In the genomic region with DNA sequence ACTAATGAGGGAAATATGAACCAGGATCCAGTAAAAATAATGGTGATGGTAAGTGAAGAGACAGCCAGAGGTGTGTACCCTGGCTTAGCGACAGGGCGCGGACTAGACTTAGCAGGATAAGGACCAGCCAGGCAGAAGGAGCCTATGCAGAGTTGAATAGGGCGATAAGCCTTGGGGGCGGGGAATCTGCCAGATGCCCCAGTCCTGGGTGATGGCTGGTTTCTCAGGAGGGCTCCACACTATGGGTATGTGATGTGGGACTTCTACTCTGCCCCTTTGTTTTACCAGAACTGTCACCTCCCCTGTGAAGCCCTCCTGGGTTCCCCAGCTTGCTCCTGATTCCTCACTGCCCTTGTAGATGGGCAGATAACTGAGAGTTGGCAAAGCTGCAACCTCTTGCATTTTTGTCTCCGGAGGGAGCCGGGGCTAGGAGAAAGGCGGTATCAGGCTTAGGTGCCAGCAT, we compare ENCODE assay signal across 9 mouse cellular contexts. TPM values are rescaled to one million over a fixed set of nuclear protein-coding genes. Genes with fewer than 3 reads are reported as not detected.
DNase-seq lines count a peak whose midpoint lies in the region; ATAC-seq and TF ChIP-seq lines count a peak whose summit lies in the region.
"Had no signal": no experiment of that assay in that cellular context is flagged by ENCODE, and none has a peak within 500 bp of the region (broad histone marks: within the 10 kb centered on the region; RNA-seq: fewer than 3 reads in every experiment).

No protein-coding gene starts in this region.

- TF ChIP-seq POLR2A in bone marrow macrophage, adult 2 months (IDR thresholded peaks at IDR 0.05; ENCODE audit: borderline replicate concordance, low read depth, low read length): no peak
- no peak for TF ChIP-seq POLR2A in kidney, adult 2 months (IDR thresholded peaks at IDR 0.05; ENCODE audit: low read depth, low read length)

- no peak overlapping the region for H3K9ac ChIP-seq in heart, embryonic 15.5 days
- H3K9ac ChIP-seq in limb, embryonic 12.5 days (replicated peaks): no peak overlapping the region
- no peak overlapping the region for H3K9ac ChIP-seq in midbrain, postnatal 0 days (replicated peaks; ENCODE audit: low read length, poor library complexity, severe bottlenecking)

- 24% methylated on average over 8 of the region's 8 CpGs for WGBS in heart, embryonic 15.5 days
- WGBS in limb, embryonic 12.5 days: 31% methylated on average over 8 of the region's 8 CpGs
- 34% methylated on average over 8 of the region's 8 CpGs for WGBS in midbrain, postnatal 0 days
- WGBS in kidney, adult 2 months: 64% methylated on average over 8 of the region's 8 CpGs

- no peaks in the 10 kb centered on the region for H3K9me3 ChIP-seq in heart, embryonic 15.5 days (replicated peaks)
- H3K9me3 ChIP-seq in limb, embryonic 12.5 days: no peaks in the 10 kb centered on the region
- H3K9me3 ChIP-seq in midbrain, postnatal 0 days (ENCODE audit: low read length): no peaks in the 10 kb centered on the region

- intact Hi-C loops in gastrocnemius, adult 2 months (cut with DNase I): no loop called here

- no peak for DNase-seq in heart, adult 8-10 months (ENCODE audit: low spot score)
- no peak for DNase-seq in midbrain, postnatal 0 days (ENCODE audit: low spot score)
- no peak for DNase-seq in thymus, postnatal 25 days
- DNase-seq in gastrocnemius, adult 2 months: no peak
- no peak for DNase-seq in kidney, adult 2 months
- DNase-seq: kidney, adult 8-10 months had no signal

- no peaks in the 10 kb centered on the region for H3K36me3 ChIP-seq in heart, embryonic 15.5 days
- H3K36me3 ChIP-seq in limb, embryonic 12.5 days: no peaks in the 10 kb centered on the region
- peaks cover 4% of the 10 kb centered on the region; the same call in 1 of the 2 replicates for H3K36me3 ChIP-seq in midbrain, postnatal 0 days (ENCODE audit: insufficient read depth, low read length)
- H3K36me3 ChIP-seq in kidney, adult 2 months (ENCODE audit: control insufficient read depth, insufficient read depth, low read length): no peaks in the 10 kb centered on the region

- peaks cover 11% of the 10 kb centered on the region; the same call in 1 of the 2 replicates for H3K27me3 ChIP-seq in heart, embryonic 15.5 days
- H3K27me3 ChIP-seq in limb, embryonic 12.5 days: peaks cover 61% of the 10 kb centered on the region
- no peaks in the 10 kb centered on the region for H3K27me3 ChIP-seq in midbrain, postnatal 0 days (ENCODE audit: insufficient read depth, low read length)
- no peaks in the 10 kb centered on the region for H3K27me3 ChIP-seq in kidney, adult 2 months (replicated peaks; ENCODE audit: control insufficient read depth, insufficient read depth, low read length)

- peak overlapping the region; percentile 45 for H3K4me2 ChIP-seq in heart, embryonic 15.5 days
- H3K4me2 ChIP-seq in limb, embryonic 12.5 days: 0 out of 2 replicates have a peak overlapping the region, but pooled peaks have one; percentile 33
- no peak overlapping the region for H3K4me2 ChIP-seq in midbrain, postnatal 0 days (ENCODE audit: low read depth, low read length, poor library complexity, severe bottlenecking)

- no peak for TF ChIP-seq CTCF in bone marrow macrophage, adult 2 months (IDR thresholded peaks at IDR 0.05; ENCODE audit: low read depth, low read length)
- no peak for TF ChIP-seq CTCF in midbrain, postnatal 0 days (IDR thresholded peaks at IDR 0.05)
- TF ChIP-seq CTCF in gastrocnemius, adult 2 months (IDR thresholded peaks at IDR 0.05): no peak
- no peak for TF ChIP-seq CTCF in kidney, adult 2 months (conservative IDR thresholded peaks at IDR 0.05; ENCODE audit: insufficient read depth, insufficient read length, low read depth, low read length)

- H3K27ac ChIP-seq in heart, embryonic 15.5 days: peak overlapping the region; percentile 38
- peak overlapping the region; percentile 97 for H3K27ac ChIP-seq in bone marrow macrophage, adult 2 months (ENCODE audit: insufficient read depth, low read depth, low read length)
- no peak overlapping the region for H3K27ac ChIP-seq in limb, embryonic 12.5 days
- H3K27ac ChIP-seq in midbrain, postnatal 0 days (ENCODE audit: low read depth, low read length): peak overlapping the region; percentile 38; the same call in 1 of the 2 replicates
- no peak overlapping the region; the same call in 1 of the 2 replicates for H3K27ac ChIP-seq in gastrocnemius, adult 2 months
- H3K27ac ChIP-seq in kidney, adult 2 months (ENCODE audit: insufficient read depth, low read depth, low read length): no peak overlapping the region

- H3K4me3 ChIP-seq in heart, embryonic 15.5 days: no peak overlapping the region
- H3K4me3 ChIP-seq in bone marrow macrophage, adult 2 months (ENCODE audit: insufficient read depth, low read length): peak overlapping the region; percentile 73
- H3K4me3 ChIP-seq in limb, embryonic 12.5 days (replicated peaks): no peak overlapping the region
- H3K4me3 ChIP-seq in midbrain, postnatal 0 days (ENCODE audit: low read depth, low read length): no peak overlapping the region
- no peak overlapping the region for H3K4me3 ChIP-seq in gastrocnemius, adult 2 months
- no peak overlapping the region for H3K4me3 ChIP-seq in kidney, adult 2 months (ENCODE audit: insufficient read depth, low read depth, low read length)

- ATAC-seq in heart, embryonic 15.5 days (replicated peaks; ENCODE audit: insufficient number of reproducible peaks, insufficient read depth, low FRiP score, low read depth): peak; percentile 7; the same call in 1 of the 2 replicates
- ATAC-seq in limb, embryonic 12.5 days (ENCODE audit: insufficient number of reproducible peaks, insufficient read depth, low FRiP score, low TSS enrichment, low read depth): no peak
- 0 out of 2 replicates have a peak, but pooled peaks have one; percentile 31 for ATAC-seq in midbrain, postnatal 0 days (ENCODE audit: low FRiP score)

- peaks cover 33% of the 10 kb centered on the region for H3K4me1 ChIP-seq in heart, embryonic 15.5 days (replicated peaks)
- peaks cover 55% of the 10 kb centered on the region for H3K4me1 ChIP-seq in bone marrow macrophage, adult 2 months (ENCODE audit: control insufficient read depth, insufficient read depth, low read length)
- H3K4me1 ChIP-seq in limb, embryonic 12.5 days (replicated peaks): peaks cover 17% of the 10 kb centered on the region
- H3K4me1 ChIP-seq in midbrain, postnatal 0 days (ENCODE audit: insufficient read depth, low read length): peaks cover 11% of the 10 kb centered on the region
- H3K4me1 ChIP-seq in kidney, adult 2 months (ENCODE audit: control insufficient read depth, insufficient read depth, low read length): peaks cover 5% of the 10 kb centered on the region; the same call in 1 of the 2 replicates

RNA-seq across cellular contexts. Expression of a gene that starts 6.4 kb away (rescaled TPM):
- polyA plus RNA-seq in heart, embryonic 15.5 days (2015; fragmentation: Nextera tagmentation; extraction: Ambion mirVana): 565 and 609 TPM in 2 replicates
- 100 to 1,000 TPM; 125 to 157 (median 135) TPM for total RNA-seq in heart, adult 8-10 months (2022)
- polyA plus RNA-seq in bone marrow macrophage, adult 2 months (2012; ENCODE audit: insufficient read depth, insufficient read length, missing spikeins): 928 and 957 TPM in 2 replicates
- polyA plus RNA-seq in limb, embryonic 12.5 days (2016; fragmentation: Nextera tagmentation; extraction: Ambion mirVana): 981 and 1,001 TPM in 2 replicates
- 511 and 632 TPM in 2 replicates for total RNA-seq in midbrain, postnatal 0 days (2014; rRNA removed)
- polyA plus RNA-seq in midbrain, postnatal 0 days (2015; fragmentation: Nextera tagmentation; extraction: Ambion mirVana): 500 and 515 TPM in 2 replicates
- 10 to 100 TPM; 38.6 to 51.4 TPM for total RNA-seq in gastrocnemius, adult 2 months (2021)
- polyA plus RNA-seq in kidney, adult 2 months (2012; rRNA removed): 511 and 689 TPM in 2 replicates

RNA-seq across cellular contexts. Expression of a gene that starts 6.9 kb away (rescaled TPM):
- 38.0 and 42.9 TPM in 2 replicates for polyA plus RNA-seq in heart, embryonic 15.5 days (2015; fragmentation: Nextera tagmentation; extraction: Ambion mirVana)
- 100 to 1,000 TPM in 2 of 4 experiments, 10 to 100 TPM in 2; 91.7 to 111 (median 98.9) TPM for total RNA-seq in heart, adult 8-10 months (2022)
- polyA plus RNA-seq in bone marrow macrophage, adult 2 months (2012; ENCODE audit: insufficient read depth, insufficient read length, missing spikeins): 95.0 and 111 TPM in 2 replicates
- polyA plus RNA-seq in limb, embryonic 12.5 days (2016; fragmentation: Nextera tagmentation; extraction: Ambion mirVana): 3.9 and 4.1 TPM in 2 replicates
- 162 and 220 TPM in 2 replicates for total RNA-seq in midbrain, postnatal 0 days (2014; rRNA removed)
- 81.5 and 88.5 TPM in 2 replicates for polyA plus RNA-seq in midbrain, postnatal 0 days (2015; fragmentation: Nextera tagmentation; extraction: Ambion mirVana)
- total RNA-seq in gastrocnemius, adult 2 months (2021): 10 to 100 TPM; 46.1 to 46.4 TPM
- polyA plus RNA-seq in kidney, adult 2 months (2012; rRNA removed): 94.8 and 106 TPM in 2 replicates

RNA-seq across cellular contexts. Expression of a gene that starts 34.9 kb away (rescaled TPM):
- polyA plus RNA-seq in heart, embryonic 15.5 days (2015; fragmentation: Nextera tagmentation; extraction: Ambion mirVana): 25.0 and 33.6 TPM in 2 replicates
- total RNA-seq in heart, adult 8-10 months (2022): 10 to 100 TPM; 17.7 to 24.7 (median 23.3) TPM
- polyA plus RNA-seq in bone marrow macrophage, adult 2 months (2012; ENCODE audit: insufficient read depth, insufficient read length, missing spikeins): 18.3 and 19.2 TPM in 2 replicates
- polyA plus RNA-seq in limb, embryonic 12.5 days (2016; fragmentation: Nextera tagmentation; extraction: Ambion mirVana): 49.2 and 49.3 TPM in 2 replicates
- 43.5 and 58.5 TPM in 2 replicates for total RNA-seq in midbrain, postnatal 0 days (2014; rRNA removed)
- 23.6 and 27.9 TPM in 2 replicates for polyA plus RNA-seq in midbrain, postnatal 0 days (2015; fragmentation: Nextera tagmentation; extraction: Ambion mirVana)
- total RNA-seq in gastrocnemius, adult 2 months (2021): 10 to 100 TPM; 13.0 to 16.1 TPM
- 26.7 and 28.5 TPM in 2 replicates for polyA plus RNA-seq in kidney, adult 2 months (2012; rRNA removed)

Comparison
In these comparisons a context has a peak if more than half of its experiments do, and no peak if none do; other contexts are left out.
1. H3K27ac ChIP-seq: peak in heart, embryonic 15.5 days (single experiment), bone marrow macrophage, adult 2 months (single experiment) and midbrain, postnatal 0 days (single experiment); none in limb, embryonic 12.5 days (single experiment), gastrocnemius, adult 2 months (single experiment) and kidney, adult 2 months (single experiment).